Mouse (Mus musculus): ENCODE results near the gene Arhgap30.

- TF ChIP-seq POLR2A (IDR thresholded peaks at IDR 0.05; ENCODE audit: low read depth, low read length) (no peak), ZNF384 (IDR thresholded peaks at IDR 0.05; ENCODE audit: low read depth, low read length) (no peak)
Measured at GRCm38 (mm10) chr1:171432158-171432557, 43.4 kb downstream of the Arhgap30 start.

All from CH12.LX (cell line).